Comparison of ENCODE assay signal across 15 mouse cellular contexts in genomic region chr6:45647017-45647416, GRCm38 (mm10).
"Had no signal": no experiment of that assay in that cellular context is flagged by ENCODE, and none has a peak within 500 bp of the region (broad histone marks: within the 10 kb centered on the region; RNA-seq: fewer than 3 reads in every experiment).

No protein-coding gene starts in this region.

- H3K27me3 ChIP-seq: kidney, embryonic 15.5 days; limb, embryonic 12.5 days; midbrain, embryonic 13.5 days; neural tube, embryonic 15.5 days had no signal

- H3K27ac ChIP-seq: kidney, embryonic 15.5 days; left cerebral cortex, adult 2 months; limb, embryonic 12.5 days; liver, embryonic 14.5 days; midbrain, embryonic 13.5 days; neural tube, embryonic 15.5 days had no signal

- ATAC-seq: midbrain, embryonic 13.5 days had no signal

- H3K9ac ChIP-seq: kidney, embryonic 15.5 days; limb, embryonic 12.5 days; liver, embryonic 14.5 days; midbrain, embryonic 13.5 days; neural tube, embryonic 15.5 days had no signal

- H3K4me3 ChIP-seq: kidney, embryonic 15.5 days; left cerebral cortex, adult 2 months; limb, embryonic 12.5 days; midbrain, embryonic 13.5 days; myocyte; neural tube, embryonic 15.5 days had no signal

- DNase-seq: kidney, adult 2 months; kidney, postnatal 36 days; liver; lung, adult 18-20 months; right cerebral cortex, adult 18-20 months; right cerebral cortex, postnatal 25 days; thymus, adult 18-20 months; thymus, postnatal 14 days had no signal

- H3K9me3 ChIP-seq: kidney, embryonic 15.5 days; midbrain, embryonic 13.5 days; neural tube, embryonic 15.5 days had no signal

- H3K4me1 ChIP-seq: kidney, embryonic 15.5 days; limb, embryonic 12.5 days; neural tube, embryonic 15.5 days had no signal

- H3K4me2 ChIP-seq: kidney, embryonic 15.5 days; limb, embryonic 12.5 days; midbrain, embryonic 13.5 days; neural tube, embryonic 15.5 days had no signal

- H3K36me3 ChIP-seq: kidney, embryonic 15.5 days; limb, embryonic 12.5 days; midbrain, embryonic 13.5 days; neural tube, embryonic 15.5 days had no signal
